Mouse (Mus musculus) hindbrain, embryonic 14.5 days (tissue): Measurements from ENCODE around the gene Adamts20. TPM values are rescaled to one million over a fixed set of nuclear protein-coding genes. Genes with fewer than 3 reads are reported as not detected.
"Not testable (repeated sequence)": the region's sequence is repeated elsewhere in the genome, so short reads cannot be mapped to it uniquely, and the experiment has no call there.

Experiments
- ATAC-seq: fragments of 200-750 bp; cut with Nextera tagmentation; 2 replicates; pipeline ENCODE4 v1.8.0; 2017; ENCODE audit warnings: moderate number of reproducible peaks, mild to moderate bottlenecking, moderate TSS enrichment, moderate library complexity; ENCODE audit not compliant: low FRiP score
- DNase-seq: peaks from one replicate; pipeline ENCODE4 v3.0.0-alpha.2; 2015; ENCODE audit warnings: low spot score
- H3K27ac ChIP-seq: fragments of 300-500 bp; sonication (generic); 2 replicates; pipeline ENCODE4 v1.5.1; 2014; ENCODE audit warnings: mild to moderate bottlenecking, moderate library complexity
- H3K27me3 ChIP-seq: fragments of 300-500 bp; sonication (generic); 2 replicates; pipeline ENCODE4 v1.6.1; 2014; ENCODE audit warnings: mild to moderate bottlenecking, low read length, mixed read lengths; ENCODE audit not compliant: control insufficient read depth, insufficient read depth
- H3K36me3 ChIP-seq: fragments of 300-500 bp; sonication (generic); replicated peaks from 2 replicates; pipeline ENCODE4 v1.6.1; 2014; ENCODE audit not compliant: control insufficient read depth, insufficient read depth
- H3K4me1 ChIP-seq: fragments of 300-500 bp; sonication (generic); replicated peaks from 2 replicates; pipeline ENCODE4 v1.6.1; 2014; ENCODE audit warnings: antibody characterized with exemption, low read length, mixed read lengths; ENCODE audit not compliant: control insufficient read depth, insufficient read depth
- H3K4me2 ChIP-seq: fragments of 300-500 bp; sonication (generic); replicated peaks from 2 replicates; pipeline ENCODE4 v1.6.1; 2014; ENCODE audit warnings: mild to moderate bottlenecking, moderate library complexity
- H3K4me3 ChIP-seq: fragments of 300-500 bp; sonication (generic); replicated peaks from 2 replicates; pipeline ENCODE4 v1.5.1; 2014; ENCODE audit warnings: mild to moderate bottlenecking, low read length
- H3K9ac ChIP-seq: fragments of 300-500 bp; sonication (generic); 2 replicates; pipeline ENCODE4 v1.6.1; 2014
- H3K9me3 ChIP-seq: fragments of 300-500 bp; sonication (generic); 2 replicates; pipeline ENCODE4 v1.6.1; 2016; ENCODE audit warnings: low read length; ENCODE audit not compliant: control insufficient read depth
- WGBS: fragments of 180-500 bp; shearing (Covaris S2); extraction: QIAGEN DNeasy Blood & Tissue Kit; methylation state at CpG from one replicate; pipeline ENCODE4 v1.1.7; 2014; 5-methylcytosine and 5-hydroxymethylcytosine counted together
- polyA plus RNA-seq: library from polyadenylated mRNA; unstranded; fragments of >200 nt; fragmentation: Nextera tagmentation; extraction: Ambion mirVana; gene quantifications from 2 replicates; pipeline ENCODE4 v1.2.1, GENCODE M21; 2014

Gene Adamts20
- polyA plus RNA-seq, result 4.3 and 4.9 TPM in 2 replicates

- Histone ChIP-seq H3K9me3 (no peaks in the 10 kb centered on the region), H3K27me3 (no peaks in the 10 kb centered on the region), H3K9ac (no peak within 1 kb of the TSS), H3K27ac (no peak within 1 kb of the TSS), H3K4me1 (no peaks in the 10 kb centered on the region), H3K4me2 (no peak within 1 kb of the TSS), H3K36me3 (no peaks in the 10 kb centered on the region), H3K4me3 (no peak within 1 kb of the TSS)
- 87% methylated on average over 11 of the region's 11 CpGs for WGBS
- no peak for ATAC-seq
- no peak for DNase-seq
Observed at GRCm38 (mm10) chr15:94465318-94465717, at the start of gene Adamts20. Adamts20 (minus strand) TSS chr15:94465418.

- no peaks in the 10 kb centered on the region for H3K27me3 ChIP-seq
- no peaks in the 10 kb centered on the region for H3K36me3 ChIP-seq
- no peak overlapping the region for H3K4me3 ChIP-seq
- no peaks in the 10 kb centered on the region for H3K9me3 ChIP-seq
- no peak overlapping the region for H3K9ac ChIP-seq
- peak; percentile 30 for DNase-seq
- H3K27ac ChIP-seq, result no peak overlapping the region
- no peak; the same call in 1 of the 2 replicates for ATAC-seq
- no peak overlapping the region for H3K4me2 ChIP-seq
- no peaks in the 10 kb centered on the region for H3K4me1 ChIP-seq
- 56% methylated on average over 12 of the region's 12 CpGs for WGBS
Observed at GRCm38 (mm10) chr15:94503451-94504215, 38.4 kb upstream of the Adamts20 start.

- H3K4me3 ChIP-seq, result no peak overlapping the region
- no peak overlapping the region for H3K4me2 ChIP-seq
- no peaks in the 10 kb centered on the region for H3K9me3 ChIP-seq
- H3K36me3 ChIP-seq, result no peaks in the 10 kb centered on the region
- H3K27ac ChIP-seq, result no peak overlapping the region
- DNase-seq (no peak), ATAC-seq (no peak)
- WGBS, result 93% methylated on average over 1 of the region's 1 CpGs
- no peaks in the 10 kb centered on the region for H3K27me3 ChIP-seq
- no peaks in the 10 kb centered on the region for H3K4me1 ChIP-seq
- no peak overlapping the region for H3K9ac ChIP-seq
Observed at GRCm38 (mm10) chr15:94499260-94499659, 34.0 kb upstream of the Adamts20 start.

DNA sequence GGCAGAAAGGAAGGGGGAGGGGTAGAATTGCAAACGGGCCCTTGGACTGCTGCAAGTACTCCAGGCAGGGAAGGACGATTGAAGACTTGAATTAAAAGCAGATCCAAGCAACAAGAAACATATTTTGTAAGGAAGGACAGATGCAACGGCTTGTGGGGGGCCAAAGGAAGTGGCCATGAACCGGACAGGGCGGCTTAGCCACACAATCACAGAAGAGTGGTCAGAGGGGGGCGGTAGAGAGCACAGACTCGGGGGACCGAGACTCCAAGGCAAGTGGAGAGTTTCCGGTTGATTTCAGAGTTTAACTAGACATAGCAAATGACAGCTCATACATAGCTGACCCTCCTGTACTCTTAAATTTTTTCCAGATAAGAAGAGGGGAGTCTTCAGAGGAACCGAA is 30.7 kb upstream of the Adamts20 start:
- no peak overlapping the region for H3K9ac ChIP-seq
- H3K36me3 ChIP-seq, result no peaks in the 10 kb centered on the region
- H3K9me3 ChIP-seq, result no peaks in the 10 kb centered on the region
- ATAC-seq, result no peak
- H3K4me3 ChIP-seq, result no peak overlapping the region
- H3K4me1 ChIP-seq, result no peaks in the 10 kb centered on the region
- 78% methylated on average over 10 of the region's 10 CpGs for WGBS
- no peak overlapping the region for H3K27ac ChIP-seq
- no peak overlapping the region for H3K4me2 ChIP-seq
- no peaks in the 10 kb centered on the region for H3K27me3 ChIP-seq
- DNase-seq, result no peak

DNA sequence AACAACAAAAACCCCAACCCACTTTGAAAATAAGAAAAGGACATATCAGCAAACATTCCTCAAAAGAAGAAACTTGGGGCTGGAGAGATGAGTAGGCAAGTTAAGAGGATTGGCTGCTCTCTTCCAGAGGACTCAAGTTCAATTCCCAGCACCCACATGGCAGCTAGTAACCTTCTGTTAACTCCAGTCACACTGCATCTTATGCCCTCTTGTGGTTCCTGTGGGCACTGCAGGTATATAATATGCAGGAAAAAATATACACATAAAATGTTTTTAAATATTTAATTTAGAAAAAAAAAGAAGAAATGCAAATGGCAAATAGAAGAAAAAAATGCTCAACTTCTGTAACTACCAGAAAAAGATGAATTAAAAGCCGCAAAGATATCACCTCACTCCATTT is 29.2 kb upstream of the Adamts20 start:
- H3K27me3 ChIP-seq, result no peaks in the 10 kb centered on the region
- no peak overlapping the region for H3K4me2 ChIP-seq
- no peak overlapping the region for H3K27ac ChIP-seq
- H3K9ac ChIP-seq, result no peak overlapping the region
- no peak overlapping the region for H3K4me3 ChIP-seq
- H3K4me1 ChIP-seq, result no peaks in the 10 kb centered on the region
- WGBS, result 97% methylated on average over 1 of the region's 1 CpGs
- DNase-seq, result no peak
- ATAC-seq, result no peak
- no peaks in the 10 kb centered on the region for H3K36me3 ChIP-seq
- no peaks in the 10 kb centered on the region for H3K9me3 ChIP-seq

DNA sequence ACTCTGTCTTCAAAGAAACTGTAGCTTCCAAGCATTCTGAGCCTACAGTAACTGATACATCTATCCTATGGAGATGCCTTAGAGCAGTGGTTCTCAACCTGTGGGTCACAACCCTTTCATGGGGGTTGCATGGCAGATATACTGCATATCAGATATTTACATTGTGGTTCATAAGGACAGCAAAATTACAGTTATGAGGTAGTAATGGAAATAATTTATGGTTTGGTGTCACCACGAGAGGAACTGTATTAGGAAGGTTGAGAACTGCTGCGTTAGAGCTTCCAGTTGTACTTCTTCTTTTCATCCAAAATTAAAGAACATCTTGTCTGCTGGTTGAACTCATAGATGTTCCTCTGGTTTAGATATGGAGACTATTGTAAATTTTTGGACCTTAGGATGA is 24.2 kb upstream of the Adamts20 start:
- Histone ChIP-seq H3K4me1 (no peaks in the 10 kb centered on the region), H3K4me2 (no peak overlapping the region), H3K4me3 (no peak overlapping the region), H3K27ac (no peak overlapping the region), H3K9ac (no peak overlapping the region), H3K36me3 (no peaks in the 10 kb centered on the region), H3K9me3 (no peaks in the 10 kb centered on the region), H3K27me3 (no peaks in the 10 kb centered on the region)
- DNase-seq (no peak), ATAC-seq (no peak)
- 92% methylated on average over 2 of the region's 2 CpGs for WGBS

DNA sequence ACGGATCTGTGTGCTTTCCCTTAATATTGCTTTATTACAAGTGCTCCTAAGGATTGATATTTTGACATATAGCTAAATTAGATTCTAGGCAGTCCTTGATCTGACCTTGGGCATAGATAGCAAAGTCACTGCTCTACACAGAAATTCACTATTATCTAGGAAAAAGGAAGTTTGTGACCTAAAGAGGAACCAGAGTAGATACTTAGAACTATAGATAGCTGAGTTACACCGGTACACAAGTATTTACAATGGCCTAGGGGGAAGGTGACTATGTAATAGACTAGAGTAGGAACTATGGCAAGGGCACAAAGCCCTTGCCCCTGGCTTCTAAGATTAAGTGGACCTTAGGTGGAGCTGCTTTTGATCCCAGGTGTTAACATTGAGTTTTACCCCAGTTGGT is 22.8 kb upstream of the Adamts20 start:
- not testable (repeated sequence) for H3K36me3 ChIP-seq, ATAC-seq, H3K4me1 ChIP-seq, H3K27me3 ChIP-seq, H3K27ac ChIP-seq, H3K9me3 ChIP-seq, DNase-seq, H3K4me2 ChIP-seq, H3K4me3 ChIP-seq, H3K9ac ChIP-seq
- 95% methylated on average over 2 of the region's 2 CpGs for WGBS

- no peak for ATAC-seq
- no peak for DNase-seq
- peaks cover 13% of the 10 kb centered on the region; the same call in 1 of the 2 replicates for H3K4me1 ChIP-seq
- no peak overlapping the region for H3K9ac ChIP-seq
- no peaks in the 10 kb centered on the region for H3K36me3 ChIP-seq
- H3K9me3 ChIP-seq, result no peaks in the 10 kb centered on the region
- no peak overlapping the region for H3K27ac ChIP-seq
- WGBS, result 83% methylated on average over 2 of the region's 2 CpGs
- no peak overlapping the region for H3K4me2 ChIP-seq
- no peak overlapping the region for H3K4me3 ChIP-seq
- H3K27me3 ChIP-seq, result no peaks in the 10 kb centered on the region
Observed at GRCm38 (mm10) chr15:94482555-94482954, 17.3 kb upstream of the Adamts20 start.

GRCm38 (mm10) chr15:94480792-94481191 is 15.6 kb upstream of the Adamts20 start:
- H3K27ac ChIP-seq, result no peak overlapping the region
- H3K9me3 ChIP-seq, result no peaks in the 10 kb centered on the region
- H3K4me1 ChIP-seq, result peaks cover 13% of the 10 kb centered on the region; the same call in 1 of the 2 replicates
- no peak overlapping the region for H3K9ac ChIP-seq
- H3K4me2 ChIP-seq, result no peak overlapping the region
- DNase-seq (no peak), ATAC-seq (no peak)
- H3K4me3 ChIP-seq, result no peak overlapping the region
- H3K36me3 ChIP-seq, result no peaks in the 10 kb centered on the region
- no peaks in the 10 kb centered on the region for H3K27me3 ChIP-seq
- 92% methylated on average over 4 of the region's 4 CpGs for WGBS
